Mouse (Mus musculus) c-Kit-positive CD71-positive TER-119-negative erythroid progenitor cells, embryonic 14.5 days (primary cell): ENCODE measurements at regions not wholly inside any gene's neighbourhood (a gene's known extent, or its start where the extent isn't known, plus 50 kb on each side); places are given as distances from the start of the nearest gene placed in this dataset.
"Not testable (repeated sequence)": the region's sequence is repeated elsewhere in the genome, so short reads cannot be mapped to it uniquely, and the experiment has no call there.

Experiments
- DNase-seq: peaks from one replicate; pipeline ENCODE4 v3.0.0-alpha.2; 2013; ENCODE audit warnings: low read depth

- no peak for DNase-seq
These were observed 1642.1 kb upstream of the Cdh6 start for GRCm38 (mm10) chr15:14815556-14815955.

DNA sequence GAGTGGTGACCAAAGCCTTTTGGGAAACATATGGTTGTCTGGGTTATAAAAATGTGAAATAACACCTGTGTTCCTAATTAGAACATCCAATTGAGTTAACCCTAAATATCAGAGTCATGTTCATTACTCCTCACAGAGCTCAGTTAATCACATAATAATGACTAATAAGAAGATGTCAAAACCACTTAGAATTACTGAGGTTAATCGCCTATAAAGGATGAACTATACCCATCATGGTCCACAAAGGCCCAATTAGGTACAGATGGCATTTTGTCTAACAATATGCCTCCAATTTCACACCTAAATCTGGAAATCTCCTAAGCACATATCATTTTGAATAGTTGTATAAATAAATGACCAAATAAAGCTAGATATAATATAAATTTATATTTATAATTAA lies 1633.4 kb upstream of the Cdh6 start:
- DNase-seq = no peak

DNA sequence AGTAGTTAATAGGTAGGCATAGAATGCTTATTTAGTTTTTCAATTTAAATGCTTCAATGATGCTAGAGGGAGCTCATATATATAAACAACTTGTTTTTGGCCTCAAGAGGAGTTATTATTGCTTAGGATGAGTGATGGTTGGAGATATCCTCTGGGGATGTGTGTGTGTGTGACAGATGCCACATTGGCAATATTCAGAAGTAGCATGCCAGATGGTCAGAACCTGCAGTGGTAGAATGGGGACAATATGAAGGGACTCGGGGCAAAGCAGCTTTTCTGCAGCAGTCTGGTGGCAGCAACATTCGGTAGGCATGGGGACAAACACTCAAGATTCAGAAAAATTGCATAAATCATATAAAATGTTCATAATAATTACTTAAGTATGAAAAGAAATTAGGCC lies 1621.7 kb upstream of the Cdh6 start:
- no peak for DNase-seq

GRCm38 (mm10) chr15:14780727-14781126 lies 1607.3 kb upstream of the Cdh6 start:
- DNase-seq = no peak

DNA sequence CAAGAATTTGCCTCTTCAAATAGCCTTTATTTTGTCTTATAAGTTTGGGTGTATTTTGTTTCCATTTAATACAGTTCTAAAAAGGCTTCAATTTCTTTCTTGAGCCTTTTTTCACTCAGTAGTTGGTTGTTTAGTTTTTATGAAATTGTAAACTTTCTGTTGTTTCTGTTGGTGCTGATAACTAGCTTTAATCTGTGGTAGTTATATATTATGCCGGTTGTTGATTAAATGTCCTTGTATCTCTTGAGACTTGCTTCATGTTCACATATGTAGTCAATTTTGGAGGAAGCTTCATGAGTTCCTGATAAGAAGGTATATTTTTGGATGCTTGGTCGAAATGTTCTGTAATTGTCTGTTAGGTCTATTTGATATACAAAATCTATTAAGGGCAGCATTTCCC lies 1568.3 kb upstream of the Cdh6 start:
- no peak for DNase-seq

GRCm38 (mm10) chr15:14697925-14698324 lies 1524.5 kb upstream of the Cdh6 start:
- not testable (repeated sequence) for DNase-seq

GRCm38 (mm10) chr15:14696481-14696880 lies 1523.0 kb upstream of the Cdh6 start:
- no peak for DNase-seq

GRCm38 (mm10) chr15:14689141-14689540 lies 1515.7 kb upstream of the Cdh6 start:
- no peak for DNase-seq

DNA sequence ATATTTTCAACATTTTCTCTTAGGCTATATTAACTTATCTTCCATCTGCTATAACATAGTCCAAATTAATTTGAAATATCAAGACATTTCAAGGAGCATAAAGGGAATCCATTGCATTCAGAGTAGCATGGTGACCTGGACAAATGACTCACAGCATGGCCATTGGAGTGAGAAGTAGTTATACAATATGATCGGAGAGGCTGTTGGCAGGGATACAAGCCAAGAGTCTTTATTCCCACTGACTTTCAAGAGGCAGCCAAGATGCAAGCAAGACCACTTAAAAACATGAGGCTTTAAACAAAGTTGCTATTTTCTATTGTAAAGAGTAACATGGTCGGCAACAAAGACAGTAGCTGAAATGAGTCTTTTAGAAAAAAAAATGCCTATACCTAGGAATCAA lies 1468.8 kb upstream of the Cdh6 start:
- DNase-seq = no peak

- DNase-seq = peak; percentile 6
These were observed 1455.0 kb upstream of the Cdh6 start for GRCm38 (mm10) chr15:14628523-14628922.

GRCm38 (mm10) chr15:14606691-14607090 lies 1433.2 kb upstream of the Cdh6 start:
- no peak for DNase-seq
